Mouse (Mus musculus): ENCODE data around the gene Mov10l1.

Gene Mov10l1

DNA sequence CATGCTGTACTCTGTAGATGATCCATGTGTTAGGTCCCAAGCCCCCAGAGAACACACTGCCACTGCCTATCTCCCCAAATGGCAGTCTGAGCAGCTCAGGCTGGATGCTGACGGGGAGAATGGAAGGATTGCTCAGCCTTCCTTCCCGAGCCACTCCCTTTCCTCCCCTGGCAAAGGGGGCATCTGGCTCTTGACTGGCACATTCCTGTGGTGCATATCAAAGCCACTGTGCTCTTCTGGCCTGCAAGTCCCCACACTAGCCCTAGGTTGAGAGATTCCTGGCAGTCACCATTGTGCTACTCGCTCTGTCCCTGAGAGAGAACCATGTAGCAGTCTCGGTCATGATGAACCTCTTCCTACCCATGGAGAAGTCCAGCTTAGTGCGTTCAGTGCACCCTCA, 25.1 kb downstream of the Mov10l1 start:
- DNase-seq (ENCODE audit: extremely low spot score, low read depth, low spot score), result no peak

DNA sequence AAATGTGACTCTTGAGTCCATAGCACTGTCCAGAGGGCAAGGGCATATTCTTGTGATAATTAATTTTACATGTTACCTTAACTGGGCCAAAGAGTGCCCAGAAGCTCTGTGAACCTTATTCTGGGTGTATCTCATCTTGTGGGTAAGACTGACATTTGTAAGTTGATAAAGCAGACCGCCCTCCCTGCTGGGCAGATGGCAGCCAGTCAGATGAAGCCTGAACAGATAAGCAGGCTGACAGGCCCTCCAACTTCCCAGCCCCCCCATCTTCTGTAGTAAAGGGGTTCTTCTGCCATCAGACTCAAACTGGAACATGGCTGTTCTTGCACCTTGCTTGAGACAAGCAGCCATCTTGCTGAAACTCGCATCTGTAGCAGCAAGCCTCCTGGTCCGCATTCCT, 34.0 kb downstream of the Mov10l1 start:
- no peak for DNase-seq (ENCODE audit: extremely low spot score, low read depth, low spot score)

DNA sequence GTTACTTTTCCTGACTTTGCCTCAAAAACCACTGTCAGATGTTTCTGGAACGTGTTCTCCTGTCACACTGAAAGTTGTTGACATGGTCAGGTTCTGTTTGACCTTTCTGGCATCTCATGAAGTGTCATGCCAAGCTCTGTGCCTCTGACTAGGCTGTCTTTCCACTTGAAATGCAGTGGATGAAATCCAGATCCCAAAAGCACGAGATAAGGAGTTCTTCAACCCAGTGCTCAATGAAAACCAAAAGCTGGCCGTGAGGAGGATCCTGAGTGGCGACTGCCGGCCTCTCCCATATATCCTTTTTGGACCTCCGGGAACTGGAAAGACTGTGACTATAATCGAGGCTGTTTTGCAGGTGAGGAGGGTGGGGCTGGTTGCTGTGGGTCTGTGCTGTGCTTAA, 37.4 kb downstream of the Mov10l1 start:
- DNase-seq (ENCODE audit: extremely low spot score, low read depth, low spot score), result no peak

DNA sequence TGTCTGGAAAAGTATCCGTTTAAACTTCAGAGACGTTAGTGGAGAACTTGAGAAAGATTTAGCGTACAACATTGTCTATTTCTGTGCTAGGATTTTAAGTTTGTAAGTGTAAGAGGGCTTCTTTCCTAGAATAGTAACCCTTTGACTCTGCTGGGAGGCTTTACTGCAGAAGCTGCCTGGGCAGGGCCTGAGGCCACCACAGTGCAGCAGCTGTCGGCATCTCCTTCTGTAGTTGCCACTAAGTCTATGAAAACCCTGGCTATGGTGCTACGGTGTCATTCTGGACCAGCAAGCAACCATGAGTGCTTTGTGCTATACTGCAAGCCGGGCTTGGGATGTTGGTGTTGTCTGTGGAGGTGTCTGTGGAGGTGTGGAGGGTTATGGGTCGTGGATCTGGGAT, 37.8 kb downstream of the Mov10l1 start:
- DNase-seq (ENCODE audit: extremely low spot score, low read depth, low spot score), result no peak

DNA sequence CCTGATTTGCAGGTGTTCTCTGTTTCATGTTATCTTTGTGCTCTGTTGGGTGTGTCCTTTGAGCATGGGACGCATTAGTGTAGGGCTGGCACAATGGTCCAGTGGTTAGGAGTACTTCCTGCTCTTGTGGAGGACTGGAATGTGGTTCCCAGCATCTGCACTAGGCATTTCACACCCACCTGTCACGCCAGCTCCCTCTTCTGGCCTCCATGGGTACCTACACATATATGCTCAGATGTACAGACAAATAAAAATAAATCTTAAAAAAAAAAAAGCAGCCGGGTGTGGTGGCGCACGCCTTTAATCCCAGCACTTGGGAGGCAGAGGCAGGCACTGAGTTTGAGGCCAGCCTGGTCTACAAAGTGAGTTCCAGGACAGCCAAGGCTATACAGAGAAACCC, 61.7 kb downstream of the Mov10l1 start:
- DNase-seq (ENCODE audit: extremely low spot score, low read depth, low spot score), result no peak

DNA sequence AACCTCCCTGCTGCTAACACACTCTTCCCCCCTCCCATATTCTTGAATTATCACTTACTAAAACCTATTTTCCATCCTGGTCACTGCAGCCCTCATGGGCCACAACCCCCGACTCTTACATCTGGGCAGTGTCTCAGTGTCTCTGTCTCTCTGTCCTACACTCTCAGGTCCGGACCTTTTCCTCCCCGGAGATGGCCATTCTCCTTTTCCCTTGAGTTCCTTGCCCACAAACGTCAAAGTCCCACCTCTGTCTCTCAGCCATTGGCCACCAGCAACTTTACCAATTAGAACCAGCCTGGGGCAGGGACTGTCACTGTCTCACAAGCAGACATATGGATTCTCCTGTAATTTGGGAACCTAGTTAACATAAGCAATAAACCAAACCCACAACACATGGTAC, 63.6 kb downstream of the Mov10l1 start:
- no peak for DNase-seq (ENCODE audit: extremely low spot score, low read depth, low spot score)

DNA sequence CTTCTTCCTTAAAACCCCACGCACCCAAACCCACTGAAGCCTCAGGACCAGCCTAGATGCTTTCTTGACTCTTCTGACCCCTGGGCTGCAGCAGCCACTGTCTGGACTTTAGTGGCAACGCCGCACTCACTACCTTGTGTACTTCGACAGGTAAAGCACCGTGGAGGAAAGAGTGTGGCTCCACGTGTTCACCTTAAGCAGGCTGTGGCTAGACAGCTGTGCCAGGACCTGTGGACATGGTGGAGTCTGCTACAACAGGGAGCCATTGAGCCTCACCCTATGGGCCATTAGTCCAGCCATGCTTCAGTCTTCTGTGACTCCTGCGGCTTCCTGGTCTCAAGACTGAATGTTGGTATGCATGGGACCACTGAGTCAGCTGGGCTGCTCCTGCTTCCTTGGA, 72.0 kb downstream of the Mov10l1 start:
- DNase-seq (ENCODE audit: extremely low spot score, low read depth, low spot score), result no peak

DNA sequence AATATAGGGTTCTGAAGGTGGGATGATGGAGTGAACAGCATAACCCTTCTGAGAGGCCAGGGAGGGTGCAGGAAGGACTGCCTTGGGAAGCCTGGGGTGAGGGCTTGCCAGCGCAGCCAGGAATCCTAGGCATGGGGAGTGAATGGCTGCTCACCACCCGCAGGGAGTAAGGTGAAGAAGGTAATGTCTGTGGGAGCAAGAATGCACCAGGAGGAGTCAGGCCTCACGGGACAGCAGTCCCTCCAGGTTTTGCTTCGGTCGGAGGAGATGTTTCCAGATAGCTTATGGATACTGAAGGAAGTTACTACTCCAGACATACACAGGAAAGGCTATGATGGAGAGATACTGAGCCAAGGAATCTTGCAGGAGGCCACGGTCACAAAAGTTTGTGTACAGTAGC, 76.0 kb downstream of the Mov10l1 start:
- no peak for DNase-seq (ENCODE audit: extremely low spot score, low read depth, low spot score)

DNA sequence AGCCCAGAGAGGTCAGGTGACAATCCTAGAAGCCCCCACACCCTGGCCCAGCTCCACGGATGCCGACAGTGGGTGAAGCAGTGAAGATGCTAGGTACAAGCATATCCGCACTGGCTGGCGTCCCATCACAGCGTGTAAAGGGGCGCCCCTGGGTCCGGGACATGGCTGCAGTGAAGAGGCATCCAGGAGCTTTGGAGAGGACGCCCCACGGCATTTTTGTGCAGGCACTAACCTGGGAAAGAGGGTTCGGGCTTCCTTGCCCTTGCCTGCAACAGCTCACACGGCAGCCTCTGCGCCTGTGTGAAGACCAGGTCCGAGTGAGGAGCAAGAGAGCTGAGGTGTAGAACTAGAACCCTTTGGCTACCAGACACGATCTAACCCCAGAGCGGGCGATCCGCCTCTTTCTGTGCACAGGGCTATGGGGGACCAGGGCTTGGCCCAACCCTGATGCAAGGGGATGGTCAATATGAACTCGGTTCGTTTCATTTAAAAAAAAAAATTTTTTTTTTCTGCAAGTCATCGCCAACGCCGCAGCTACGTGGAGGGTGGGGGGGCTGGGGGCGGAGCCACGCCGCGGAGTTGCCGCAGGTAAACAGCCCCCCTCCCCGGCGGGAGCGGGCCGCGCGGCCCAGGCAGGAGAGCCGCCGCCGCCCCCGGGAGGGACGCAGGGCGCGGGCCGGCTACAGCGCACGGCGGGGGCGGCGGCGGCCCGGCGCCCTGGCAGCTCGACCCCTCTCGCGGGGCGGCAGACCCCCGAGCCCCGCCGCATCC, 76.6 kb downstream of the Mov10l1 start, which contains the start of gene Panx2:
TSS of gene Panx2 (plus strand) at position 574 of the 771 bp plus-strand sequence.
- DNase-seq (ENCODE audit: extremely low spot score, low read depth, low spot score), result no peak

DNA sequence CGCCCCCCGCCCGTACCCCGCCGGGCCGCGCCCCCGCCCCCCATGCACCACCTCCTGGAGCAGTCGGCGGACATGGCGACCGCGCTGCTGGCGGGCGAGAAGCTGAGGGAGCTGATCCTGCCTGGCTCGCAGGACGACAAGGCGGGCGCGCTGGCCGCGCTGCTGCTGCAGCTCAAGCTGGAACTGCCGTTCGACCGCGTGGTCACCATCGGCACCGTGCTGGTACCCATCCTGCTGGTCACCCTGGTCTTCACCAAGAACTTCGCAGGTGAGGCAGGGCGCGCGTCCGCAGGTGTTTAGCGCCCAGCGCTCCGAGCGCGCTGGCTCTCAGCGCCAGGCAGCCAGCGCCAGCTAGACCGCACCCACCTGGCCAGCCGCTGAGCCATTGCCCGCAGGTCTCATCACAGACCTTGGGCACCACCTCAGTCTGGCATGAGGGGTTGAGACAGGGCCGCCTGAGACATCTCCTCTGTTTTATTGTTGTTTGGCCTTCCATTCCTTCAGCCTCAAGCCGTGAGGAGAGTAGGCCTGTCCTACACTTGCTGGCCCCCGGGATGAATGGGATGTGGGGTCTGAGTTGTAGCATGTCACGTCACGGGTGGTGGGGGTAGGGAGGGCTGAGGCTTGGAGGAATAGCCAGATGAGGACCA, 77.4 kb downstream of the Mov10l1 start:
- DNase-seq (ENCODE audit: extremely low spot score, low read depth, low spot score), result no peak

DNA sequence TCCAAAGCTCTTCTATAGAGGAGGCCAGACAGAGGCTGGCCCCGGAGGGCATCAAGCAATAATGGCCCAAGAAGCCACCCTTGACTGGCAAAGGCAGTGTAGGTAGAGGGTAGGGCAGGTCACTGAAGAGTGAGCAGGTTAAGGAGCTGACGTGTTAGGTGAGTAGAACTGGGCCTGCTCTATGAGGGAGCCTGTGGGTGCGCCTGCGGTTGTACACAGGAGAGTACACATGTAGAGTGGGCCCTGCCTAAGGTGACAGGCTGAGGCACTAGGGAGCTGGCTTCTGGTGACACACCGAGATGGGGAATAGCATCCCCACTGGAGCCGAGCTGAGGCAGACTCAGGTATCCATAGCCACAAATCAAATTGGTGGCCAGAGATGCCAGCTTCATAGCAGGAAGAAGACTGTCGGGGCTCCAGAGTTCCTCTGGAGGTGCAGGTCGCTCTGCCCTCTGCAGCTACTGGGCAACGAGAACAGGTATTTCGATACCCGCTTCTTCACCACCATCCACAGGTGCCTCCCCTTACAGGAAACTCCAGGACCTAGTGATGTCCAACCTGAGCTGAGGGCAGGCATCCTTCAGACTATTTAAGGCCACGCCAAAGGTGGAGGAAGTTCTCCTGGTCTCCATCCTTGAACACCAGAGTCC, 78.2 kb downstream of the Mov10l1 start:
- no peak for DNase-seq (ENCODE audit: extremely low spot score, low read depth, low spot score)

DNA sequence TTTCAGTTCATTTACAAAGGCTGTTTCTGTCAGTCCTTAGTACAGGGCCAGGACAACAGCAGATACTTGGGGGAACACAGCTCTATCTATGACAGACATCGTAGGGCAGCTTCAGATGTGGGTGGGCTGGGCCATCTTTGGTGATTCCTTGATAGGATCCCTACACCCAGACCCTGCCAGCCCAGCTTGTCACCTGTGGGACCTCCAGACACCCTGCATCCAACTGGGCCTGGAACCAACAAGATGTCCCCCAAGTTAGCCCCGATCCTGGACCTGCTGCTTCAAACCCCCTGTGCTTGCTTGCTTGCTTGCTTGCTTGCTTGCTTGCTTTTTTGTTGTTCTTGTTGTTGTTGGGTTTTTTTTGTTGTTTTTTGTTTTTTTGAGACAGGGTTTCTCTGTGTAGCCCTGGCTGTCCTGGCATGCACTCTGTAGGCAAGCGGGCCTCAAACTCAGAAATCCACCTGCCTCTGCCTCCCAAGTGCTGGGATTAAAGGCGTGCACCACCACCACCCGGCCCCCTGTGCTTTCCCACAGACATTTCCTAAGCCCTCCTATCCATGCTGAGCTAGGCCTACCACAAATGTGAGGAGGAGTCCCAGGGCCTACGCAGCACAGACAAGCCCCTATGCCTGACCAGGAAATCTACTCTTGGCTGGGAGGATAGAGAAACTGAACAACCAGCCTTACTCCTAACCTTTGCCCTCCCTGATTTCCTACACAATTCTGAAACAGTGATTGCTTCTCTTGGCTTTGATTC, 79.2 kb downstream of the Mov10l1 start:
- DNase-seq (ENCODE audit: extremely low spot score, low read depth, low spot score), result no peak

DNA sequence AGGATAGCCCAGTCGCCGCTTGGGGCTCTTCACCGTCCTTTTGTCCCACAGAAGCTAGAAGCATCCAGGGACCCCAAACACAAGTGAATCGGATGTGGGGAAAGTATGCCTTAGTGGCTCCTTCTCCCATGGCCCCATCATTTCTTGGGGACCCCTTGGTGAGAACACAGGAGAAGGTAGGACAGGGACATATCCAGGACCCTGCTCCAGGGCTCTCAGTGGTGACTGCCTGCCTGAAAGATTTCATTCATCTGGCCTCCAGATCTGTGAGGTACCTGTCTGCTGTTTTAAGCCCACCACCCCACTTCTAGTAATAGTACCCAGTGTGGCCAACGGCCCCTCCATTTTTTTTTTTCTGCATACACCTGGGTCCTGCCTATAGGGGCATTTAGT, 79.8 kb downstream of the Mov10l1 start:
- no peak for DNase-seq (ENCODE audit: extremely low spot score, low read depth, low spot score)

DNA sequence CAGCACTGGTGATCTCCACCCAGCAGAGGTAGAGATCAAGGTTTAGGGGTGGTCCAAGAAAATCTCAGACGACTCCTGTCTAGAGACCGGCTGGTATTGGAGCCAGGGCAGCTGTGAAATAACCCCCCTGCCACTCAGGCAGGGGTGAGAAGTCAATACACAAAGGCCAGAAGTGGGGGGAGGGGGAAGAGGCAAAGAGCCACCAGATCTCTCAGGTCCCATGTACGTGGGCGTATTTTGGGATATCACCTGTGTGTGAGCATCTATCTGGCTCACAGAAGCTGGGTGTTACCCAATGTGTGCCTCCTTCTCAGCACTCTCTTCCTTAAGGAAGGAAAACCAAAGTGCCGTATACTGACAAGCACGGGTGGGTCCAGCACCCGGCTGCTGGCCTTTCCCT, 80.3 kb downstream of the Mov10l1 start:
- DNase-seq (ENCODE audit: extremely low spot score, low read depth, low spot score), result no peak

DNA sequence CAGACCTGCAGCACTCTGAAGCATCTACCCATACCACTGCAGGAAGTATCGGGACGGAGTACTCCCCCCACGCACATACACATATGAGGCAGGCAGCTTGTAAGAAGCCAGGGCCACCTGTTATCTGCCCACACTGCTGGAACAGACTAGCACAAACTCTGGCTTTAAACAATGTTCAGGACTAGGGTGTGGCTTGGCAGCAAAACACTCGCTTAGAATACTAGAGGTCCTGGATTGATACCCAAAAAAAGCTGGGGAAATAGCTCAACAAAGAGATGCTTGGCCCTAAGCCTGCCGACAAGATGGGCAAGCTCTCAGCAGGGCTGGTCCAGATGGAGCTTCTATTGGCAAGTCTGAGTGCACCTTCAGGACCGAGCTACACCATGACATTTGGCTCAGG, 80.8 kb downstream of the Mov10l1 start:
- DNase-seq (ENCODE audit: extremely low spot score, low read depth, low spot score), result no peak

DNA sequence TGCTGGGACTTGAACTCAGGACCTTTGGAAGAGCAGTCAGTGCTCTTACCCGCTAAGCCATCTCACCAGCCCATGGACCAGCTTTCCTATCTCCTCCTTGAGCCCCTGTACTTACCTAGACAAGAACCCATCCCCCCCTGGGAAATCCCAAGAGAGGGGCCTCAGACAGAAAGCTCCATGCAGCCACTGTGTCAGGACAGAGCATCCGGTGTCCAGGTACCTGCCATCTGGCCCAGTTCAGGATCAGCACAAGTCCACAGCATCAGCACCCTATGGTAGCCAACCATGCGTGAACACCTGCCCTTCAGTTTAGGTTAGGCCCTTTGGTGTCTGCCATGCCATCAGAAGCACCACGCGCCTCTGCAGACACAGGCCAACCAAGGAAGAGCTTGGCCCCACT, 82.2 kb downstream of the Mov10l1 start:
- DNase-seq (ENCODE audit: extremely low spot score, low read depth, low spot score), result no peak

DNA sequence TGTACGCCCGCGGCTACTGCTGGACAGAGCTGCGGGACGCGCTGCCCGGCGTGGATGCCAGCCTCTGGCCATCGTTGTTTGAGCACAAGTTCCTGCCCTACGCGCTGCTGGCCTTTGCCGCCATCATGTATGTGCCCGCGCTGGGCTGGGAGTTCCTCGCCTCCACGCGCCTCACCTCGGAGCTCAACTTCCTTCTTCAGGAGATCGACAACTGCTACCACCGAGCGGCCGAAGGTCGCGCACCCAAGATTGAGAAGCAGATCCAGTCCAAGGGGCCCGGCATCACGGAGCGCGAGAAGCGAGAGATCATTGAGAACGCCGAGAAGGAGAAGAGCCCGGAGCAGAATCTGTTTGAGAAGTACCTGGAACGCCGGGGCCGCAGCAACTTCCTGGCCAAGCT, 84.9 kb downstream of the Mov10l1 start:
- DNase-seq (ENCODE audit: extremely low spot score, low read depth, low spot score), result no peak

DNA sequence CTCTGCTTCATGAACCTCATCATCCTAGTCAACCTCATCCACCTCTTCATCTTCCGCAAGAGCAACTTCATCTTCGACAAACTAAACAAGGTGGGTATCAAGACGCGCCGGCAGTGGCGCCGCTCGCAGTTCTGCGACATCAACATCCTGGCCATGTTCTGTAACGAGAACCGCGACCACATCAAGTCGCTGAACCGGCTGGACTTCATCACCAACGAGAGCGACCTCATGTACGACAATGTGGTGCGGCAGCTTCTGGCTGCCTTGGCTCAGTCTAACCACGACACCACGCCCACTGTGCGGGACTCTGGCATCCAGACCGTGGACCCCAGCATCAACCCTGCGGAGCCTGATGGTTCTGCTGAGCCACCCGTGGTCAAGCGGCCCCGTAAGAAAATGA, 85.5 kb downstream of the Mov10l1 start:
- DNase-seq (ENCODE audit: extremely low spot score, low read depth, low spot score), result no peak

DNA sequence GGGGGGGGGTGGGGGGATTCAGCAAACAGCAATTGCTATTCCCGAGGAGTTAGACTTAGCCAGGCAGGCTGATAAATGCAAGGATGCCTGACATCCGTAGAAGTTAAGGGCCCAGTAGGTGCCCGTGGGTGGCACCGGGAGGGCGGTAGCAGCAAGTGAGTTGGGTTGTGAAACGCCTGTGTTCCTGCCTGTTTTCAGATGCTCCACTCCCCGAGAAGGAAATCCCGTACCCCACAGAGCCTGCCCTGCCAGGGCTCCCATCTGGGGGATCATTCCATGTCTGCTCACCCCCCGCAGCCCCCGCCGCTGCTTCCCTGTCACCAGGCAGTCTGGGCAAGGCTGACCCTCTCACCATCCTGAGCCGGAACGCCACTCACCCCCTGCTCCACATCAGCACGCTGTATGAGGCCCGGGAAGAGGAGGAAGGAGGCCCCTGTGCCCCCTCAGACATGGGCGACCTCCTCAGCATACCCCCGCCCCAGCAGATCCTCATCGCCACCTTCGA, 86.7 kb downstream of the Mov10l1 start:
- no peak for DNase-seq (ENCODE audit: extremely low spot score, low read depth, low spot score)

DNA sequence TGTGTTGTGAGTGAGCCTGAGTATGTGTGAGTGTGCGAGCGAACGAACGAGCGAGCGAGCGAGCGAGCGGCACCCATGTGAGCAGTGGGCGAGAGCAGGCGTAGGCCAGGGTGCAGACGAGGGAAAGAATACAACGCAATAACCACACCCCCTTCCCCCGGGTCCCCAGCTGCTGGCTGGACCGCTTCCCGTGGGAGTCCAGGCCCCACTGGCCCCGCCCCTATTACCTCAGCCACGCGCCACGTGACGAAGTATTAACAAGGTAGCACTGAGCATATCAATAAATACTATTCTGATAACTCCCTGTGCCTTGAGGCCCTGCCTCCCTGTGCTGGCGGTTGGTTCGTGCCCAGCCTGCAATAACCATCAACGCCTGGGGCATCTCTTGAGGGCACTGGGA, 87.9 kb downstream of the Mov10l1 start:
- no peak for DNase-seq (ENCODE audit: extremely low spot score, low read depth, low spot score)

DNA sequence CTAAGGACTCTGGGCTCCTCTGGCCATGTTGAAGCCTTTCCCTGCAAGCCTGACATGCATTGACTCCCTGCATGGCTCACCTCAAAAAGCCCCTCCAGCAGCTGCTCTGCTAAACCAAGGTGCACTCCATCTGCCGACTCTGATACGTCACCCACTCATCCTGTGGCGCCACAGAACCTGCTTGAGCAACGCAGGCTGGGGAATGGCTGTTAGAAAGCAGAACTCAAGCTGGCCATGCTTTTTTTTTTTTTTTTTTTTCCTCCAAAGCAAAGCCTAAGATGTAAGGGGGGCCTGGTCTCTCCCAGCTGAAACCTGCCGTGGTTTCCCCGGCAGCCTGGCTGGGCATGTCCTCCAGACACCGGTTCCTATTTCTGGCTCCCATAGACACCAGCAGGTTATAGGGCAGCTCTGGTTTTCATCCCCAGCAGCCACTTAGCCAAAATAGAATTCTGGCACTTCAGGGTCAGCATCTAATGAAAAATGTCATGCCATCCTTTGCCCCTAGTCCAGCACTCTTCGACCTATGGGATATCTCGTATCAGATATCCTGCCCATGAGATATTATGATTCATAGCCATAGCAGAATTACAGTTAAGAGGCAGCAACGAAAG, 91.4 kb downstream of the Mov10l1 start:
- DNase-seq (ENCODE audit: extremely low spot score, low read depth, low spot score), result no peak
